Mouse (Mus musculus) urinary bladder, postnatal 25 days (tissue): ENCODE data around the gene Tmem131.
"Not testable (repeated sequence)": the region's sequence is repeated elsewhere in the genome, so short reads cannot be mapped to it uniquely, and the experiment has no call there.

ENCODE experiments used
- DNase-seq: peaks from one replicate; pipeline ENCODE4 v3.0.0; 2022; ENCODE audit warnings: low spot score

The Tmem131 gene

GRCm38 (mm10) chr1:36917423-36917822 lies 26.0 kb downstream of the Tmem131 start:
- no peak for DNase-seq

GRCm38 (mm10) chr1:36915200-36915580 lies 28.3 kb downstream of the Tmem131 start:
- DNase-seq, result no peak

- no peak for DNase-seq
Measured at GRCm38 (mm10) chr1:36914455-36915199, 28.8 kb downstream of the Tmem131 start.

GRCm38 (mm10) chr1:36913806-36914205 lies 29.7 kb downstream of the Tmem131 start:
- no peak for DNase-seq

- no peak for DNase-seq
Measured at GRCm38 (mm10) chr1:36912239-36912638, 31.2 kb downstream of the Tmem131 start.

- no peak for DNase-seq
Measured at GRCm38 (mm10) chr1:36911603-36912002, 31.9 kb downstream of the Tmem131 start.

- DNase-seq, result no peak
Measured at GRCm38 (mm10) chr1:36910397-36910796, 33.1 kb downstream of the Tmem131 start.

- DNase-seq, result not testable (repeated sequence)
Measured at GRCm38 (mm10) chr1:36909965-36910364, 33.5 kb downstream of the Tmem131 start.

- no peak for DNase-seq
Measured at GRCm38 (mm10) chr1:36905216-36905615, 38.2 kb downstream of the Tmem131 start.

- no peak for DNase-seq
Measured at GRCm38 (mm10) chr1:36904489-36904888, 39.0 kb downstream of the Tmem131 start.

GRCm38 (mm10) chr1:36904084-36904451 lies 39.4 kb downstream of the Tmem131 start:
- no peak for DNase-seq

- DNase-seq, result no peak
Measured at GRCm38 (mm10) chr1:36903376-36904083, 39.9 kb downstream of the Tmem131 start.

GRCm38 (mm10) chr1:36902533-36903315 lies 40.7 kb downstream of the Tmem131 start:
- DNase-seq, result no peak

GRCm38 (mm10) chr1:36899622-36900021 lies 43.8 kb downstream of the Tmem131 start:
- DNase-seq, result no peak

- no peak for DNase-seq
Measured at GRCm38 (mm10) chr1:36896423-36896822, 47.0 kb downstream of the Tmem131 start.

- no peak for DNase-seq
Measured at GRCm38 (mm10) chr1:36895452-36895851, 48.0 kb downstream of the Tmem131 start.

- no peak for DNase-seq
Measured at GRCm38 (mm10) chr1:36894136-36894535, 49.3 kb downstream of the Tmem131 start.

GRCm38 (mm10) chr1:36893720-36894119 lies 49.7 kb downstream of the Tmem131 start:
- not testable (repeated sequence) for DNase-seq

GRCm38 (mm10) chr1:36893146-36893545 lies 50.3 kb downstream of the Tmem131 start:
- DNase-seq, result no peak

- DNase-seq, result no peak
Measured at GRCm38 (mm10) chr1:36892461-36892860, 51.0 kb downstream of the Tmem131 start.

GRCm38 (mm10) chr1:36889016-36889415 lies 54.5 kb downstream of the Tmem131 start:
- DNase-seq, result no peak

- DNase-seq, result no peak
Measured at GRCm38 (mm10) chr1:36887172-36887571, 56.3 kb downstream of the Tmem131 start.

- DNase-seq, result no peak
Measured at GRCm38 (mm10) chr1:36886489-36886888, 57.0 kb downstream of the Tmem131 start.
